Mouse (Mus musculus): Measurements from ENCODE around the gene Serpina12. TPM values are rescaled to one million over a fixed set of nuclear protein-coding genes. Genes with fewer than 3 reads are reported as not detected.

Gene Serpina12
- polyA plus RNA-seq (2015; fragmentation: Nextera tagmentation; extraction: Ambion mirVana) = not detected in 2 replicates

DNA sequence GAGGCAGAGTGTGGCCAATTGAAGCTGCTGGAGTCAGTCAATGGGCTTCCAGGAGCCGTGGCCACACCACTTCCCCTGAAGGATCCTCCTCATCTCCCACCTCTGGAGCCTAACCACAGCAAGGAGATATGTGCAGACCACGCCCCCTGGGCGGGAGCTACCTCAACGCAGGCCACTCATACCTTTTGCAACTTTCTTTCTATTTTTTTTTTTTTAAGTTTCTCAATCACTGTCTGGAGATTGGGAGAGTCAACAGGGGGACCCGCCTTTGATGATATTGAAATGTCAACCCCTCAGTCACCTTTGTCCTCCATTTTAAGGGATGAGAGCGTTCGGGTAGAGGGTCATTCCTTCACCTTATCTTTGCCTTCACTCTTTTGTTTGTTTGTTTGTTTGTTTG is at the start of gene Serpina12:
TSS of gene Serpina12 (minus strand) at position 101 of the 400 bp plus-strand sequence.
- H3K4me2 ChIP-seq (replicated peaks) = no peak within 1 kb of the TSS
- WGBS = 92% methylated on average over 7 of the region's 7 CpGs

DNA sequence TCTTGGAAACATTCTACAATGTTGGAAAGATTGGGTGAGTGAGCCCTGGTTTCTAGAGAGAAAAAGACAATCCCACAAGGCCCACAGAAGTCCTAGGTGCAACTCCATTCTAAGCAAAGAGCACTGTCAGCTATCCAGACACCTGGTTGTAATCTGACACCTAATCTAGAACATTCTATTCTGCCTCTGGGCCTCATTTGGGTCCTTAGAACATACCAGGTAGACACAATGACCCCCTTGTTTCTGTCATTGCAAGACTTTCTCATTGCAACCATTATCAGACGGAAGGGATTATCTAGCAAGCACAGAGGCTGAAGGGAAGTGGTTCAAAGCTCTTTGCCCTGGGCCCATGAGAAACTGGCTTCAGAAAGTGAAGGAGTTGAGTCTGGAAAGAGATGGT is 47.1 kb upstream of the Serpina12 start:
- Histone ChIP-seq H3K27me3 (no peaks in the 10 kb centered on the region), H3K9me3 (no peaks in the 10 kb centered on the region), H3K9ac (replicated peaks) (no peak overlapping the region), H3K4me2 (replicated peaks) (no peak overlapping the region), H3K27ac (no peak overlapping the region), H3K36me3 (no peaks in the 10 kb centered on the region), H3K4me3 (replicated peaks) (no peak overlapping the region), H3K4me1 (replicated peaks) (no peaks in the 10 kb centered on the region)
- WGBS = 75% methylated on average over 1 of the region's 1 CpGs
- no peak for ATAC-seq

More for the DNA sequence above, at the start of gene Serpina12:
- Histone ChIP-seq H3K4me1 (replicated peaks) (no peaks in the 10 kb centered on the region), H3K36me3 (no peaks in the 10 kb centered on the region), H3K9ac (replicated peaks) (no peak within 1 kb of the TSS), H3K9me3 (no peaks in the 10 kb centered on the region), H3K27me3 (no peaks in the 10 kb centered on the region), H3K4me3 (replicated peaks) (no peak within 1 kb of the TSS), H3K27ac (no peak within 1 kb of the TSS)
- no peak for ATAC-seq

DNA sequence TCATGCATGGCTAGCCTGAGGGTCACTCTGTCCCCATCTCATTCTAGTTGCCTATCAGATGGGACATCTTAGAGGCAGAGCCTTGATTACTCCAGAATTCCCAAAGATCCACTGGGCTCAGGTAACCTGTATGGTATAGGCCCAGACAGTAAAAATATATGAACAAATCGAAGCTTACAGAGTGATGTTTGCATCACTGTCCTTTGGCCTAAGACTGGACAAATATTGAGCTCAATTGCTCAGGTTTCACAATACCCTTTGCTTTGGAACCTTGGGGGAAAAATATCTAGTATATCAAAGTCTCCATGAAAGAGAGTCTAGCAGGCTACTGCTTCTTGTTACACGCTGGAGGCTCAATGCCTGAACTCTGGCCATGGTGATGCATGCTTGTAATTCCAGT is 45.9 kb upstream of the Serpina12 start:
- no peaks in the 10 kb centered on the region for H3K9me3 ChIP-seq
- H3K27me3 ChIP-seq = no peaks in the 10 kb centered on the region
- ATAC-seq = no peak
- H3K4me3 ChIP-seq (replicated peaks) = no peak overlapping the region
- H3K4me2 ChIP-seq (replicated peaks) = no peak overlapping the region
- no peak overlapping the region for H3K9ac ChIP-seq (replicated peaks)
- H3K36me3 ChIP-seq = no peaks in the 10 kb centered on the region
- H3K27ac ChIP-seq = no peak overlapping the region
- no peaks in the 10 kb centered on the region for H3K4me1 ChIP-seq (replicated peaks)
- 82% methylated on average over 2 of the region's 2 CpGs for WGBS

DNA sequence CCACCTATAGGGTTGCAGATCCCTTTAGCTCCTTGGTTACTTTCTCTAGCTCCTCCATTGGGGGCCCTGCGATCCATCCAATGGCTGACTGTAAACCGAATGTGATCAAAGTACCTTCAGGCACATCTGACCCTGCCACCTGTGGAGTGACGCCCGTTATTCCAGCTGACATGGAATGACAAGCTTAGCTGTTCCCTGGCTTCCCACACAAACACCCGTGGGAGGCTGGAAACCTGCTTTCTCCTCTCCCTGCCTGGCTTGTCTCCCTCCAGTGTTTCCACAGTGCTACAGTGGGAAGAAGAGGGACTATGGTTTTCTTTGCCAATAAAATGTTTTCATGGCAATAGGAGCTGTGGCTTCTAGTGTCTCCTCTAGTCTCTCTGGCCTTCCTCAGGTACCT is 28.0 kb upstream of the Serpina12 start:
- no peak overlapping the region for H3K9ac ChIP-seq (replicated peaks)
- 0 out of 2 replicates have a peak, but pooled peaks cover 3% of the 10 kb centered on the region for H3K4me1 ChIP-seq (replicated peaks)
- no peak overlapping the region for H3K4me2 ChIP-seq (replicated peaks)
- no peak for ATAC-seq
- WGBS = 60% methylated on average over 5 of the region's 5 CpGs
- no peaks in the 10 kb centered on the region; the same call in 1 of the 2 replicates for H3K9me3 ChIP-seq
- H3K27ac ChIP-seq = no peak overlapping the region
- no peaks in the 10 kb centered on the region for H3K27me3 ChIP-seq
- no peak overlapping the region for H3K4me3 ChIP-seq (replicated peaks)
- no peaks in the 10 kb centered on the region for H3K36me3 ChIP-seq

DNA sequence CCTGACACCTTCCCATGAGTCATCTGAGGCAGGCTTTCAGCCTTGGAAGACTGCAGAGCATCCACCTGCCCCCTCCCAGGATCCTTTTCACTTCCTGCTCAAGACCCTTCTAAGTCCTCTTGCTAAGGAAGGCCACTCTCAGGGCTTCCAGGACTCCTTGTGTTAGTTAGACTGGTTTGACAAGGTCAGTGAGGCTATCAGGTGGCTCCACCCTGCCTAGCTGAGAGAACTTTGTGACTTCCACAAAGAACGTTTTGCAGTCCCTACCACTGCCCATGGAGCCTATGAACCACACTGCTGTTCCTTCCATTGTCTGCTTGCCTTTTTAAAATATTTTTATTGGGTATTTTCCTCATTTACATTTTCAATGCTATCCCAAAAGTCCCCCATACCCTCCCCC is 27.5 kb upstream of the Serpina12 start:
- 61% methylated on average over 1 of the region's 1 CpGs for WGBS
- no peak overlapping the region for H3K4me3 ChIP-seq (replicated peaks)
- H3K36me3 ChIP-seq = no peaks in the 10 kb centered on the region
- ATAC-seq = no peak
- no peak overlapping the region for H3K4me2 ChIP-seq (replicated peaks)
- peaks cover 8% of the 10 kb centered on the region; the same call in 1 of the 2 replicates for H3K4me1 ChIP-seq (replicated peaks)
- no peaks in the 10 kb centered on the region for H3K27me3 ChIP-seq
- H3K9ac ChIP-seq (replicated peaks) = no peak overlapping the region
- H3K27ac ChIP-seq = no peak overlapping the region
- H3K9me3 ChIP-seq = no peaks in the 10 kb centered on the region

DNA sequence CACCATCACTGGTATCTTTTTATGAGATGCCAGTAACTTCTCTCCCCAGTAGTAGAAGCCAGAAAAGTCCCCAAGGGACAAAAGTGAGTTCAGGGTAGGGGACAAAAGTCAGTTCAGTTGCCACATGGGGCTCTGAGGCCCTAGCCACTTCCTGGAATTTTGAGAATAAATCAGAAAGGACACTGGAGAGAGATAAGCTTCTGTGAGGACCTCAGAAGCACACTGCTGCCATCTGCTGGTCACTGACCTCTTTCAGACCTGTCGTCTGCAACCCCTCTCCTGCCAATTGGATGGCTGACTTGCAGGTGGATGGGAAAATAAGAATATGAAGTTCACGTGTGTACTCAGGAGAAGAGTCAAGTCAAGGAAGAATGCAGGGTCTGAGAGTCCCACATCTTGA is 25.4 kb upstream of the Serpina12 start:
- peak; percentile 38; the same call in 1 of the 2 replicates for ATAC-seq
- Histone ChIP-seq H3K9me3 (no peaks in the 10 kb centered on the region), H3K9ac (replicated peaks) (no peak overlapping the region), H3K4me1 (replicated peaks) (peaks cover 11% of the 10 kb centered on the region; the same call in 1 of the 2 replicates), H3K4me3 (replicated peaks) (no peak overlapping the region), H3K4me2 (replicated peaks) (no peak overlapping the region), H3K27me3 (no peaks in the 10 kb centered on the region), H3K36me3 (no peaks in the 10 kb centered on the region), H3K27ac (no peak overlapping the region)
- 9% methylated on average over 2 of the region's 2 CpGs for WGBS

DNA sequence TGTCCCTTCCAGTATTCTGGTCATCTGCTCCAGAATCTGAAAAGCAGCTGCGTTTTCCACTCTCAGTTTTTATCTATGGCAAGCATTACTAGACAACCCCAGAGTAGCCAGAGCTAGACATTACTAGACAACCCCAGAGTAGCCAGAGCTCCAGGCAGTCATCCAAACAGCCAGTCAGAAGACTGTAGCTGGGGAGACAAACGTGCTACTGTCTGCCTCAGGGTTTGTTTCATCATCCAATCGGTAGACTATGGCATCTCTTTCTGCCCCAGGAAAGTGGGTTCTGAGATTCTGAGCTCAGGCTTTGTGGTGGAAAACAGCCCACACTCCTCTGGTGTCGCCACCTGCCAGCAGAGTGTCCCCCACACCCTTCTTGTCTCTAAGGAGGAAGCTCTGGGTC is 23.3 kb upstream of the Serpina12 start:
- Histone ChIP-seq H3K27ac (peak overlapping the region; percentile 71; the same call in 1 of the 2 replicates), H3K4me1 (replicated peaks) (peaks cover 11% of the 10 kb centered on the region; the same call in 1 of the 2 replicates), H3K36me3 (no peaks in the 10 kb centered on the region), H3K27me3 (no peaks in the 10 kb centered on the region), H3K9me3 (no peaks in the 10 kb centered on the region), H3K4me3 (replicated peaks) (peak overlapping the region; percentile 25), H3K4me2 (replicated peaks) (peak overlapping the region; percentile 41), H3K9ac (replicated peaks) (0 out of 2 replicates have a peak overlapping the region, but pooled peaks have one; percentile 40)
- WGBS = 32% methylated on average over 4 of the region's 4 CpGs
- ATAC-seq = peak; percentile 63

DNA sequence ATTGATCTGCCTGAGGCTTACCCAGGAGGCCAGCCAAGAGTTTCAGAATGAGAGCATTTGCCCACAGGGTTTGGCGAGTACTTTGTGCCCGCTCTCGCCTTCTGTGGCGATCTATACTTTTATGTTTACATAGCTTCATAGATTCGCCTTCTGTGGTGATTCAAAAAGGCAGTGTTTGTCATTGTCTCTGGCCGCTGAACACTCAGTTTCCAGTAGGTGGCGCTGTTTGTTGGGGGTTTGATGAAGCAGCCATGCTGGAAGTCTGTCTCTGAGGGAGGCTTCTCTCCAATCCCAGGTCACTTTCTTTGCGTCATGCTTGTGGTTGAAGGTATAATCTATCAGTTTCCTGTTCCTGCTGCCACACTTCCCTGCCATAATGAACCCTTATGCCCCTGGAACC is 22.0 kb upstream of the Serpina12 start:
- Histone ChIP-seq H3K36me3 (no peaks in the 10 kb centered on the region), H3K4me2 (replicated peaks) (no peak overlapping the region), H3K4me3 (replicated peaks) (no peak overlapping the region), H3K4me1 (replicated peaks) (peaks cover 11% of the 10 kb centered on the region; the same call in 1 of the 2 replicates), H3K9ac (replicated peaks) (no peak overlapping the region), H3K27me3 (no peaks in the 10 kb centered on the region), H3K27ac (no peak overlapping the region), H3K9me3 (no peaks in the 10 kb centered on the region)
- no peak for ATAC-seq
- WGBS = 29% methylated on average over 8 of the region's 8 CpGs

DNA sequence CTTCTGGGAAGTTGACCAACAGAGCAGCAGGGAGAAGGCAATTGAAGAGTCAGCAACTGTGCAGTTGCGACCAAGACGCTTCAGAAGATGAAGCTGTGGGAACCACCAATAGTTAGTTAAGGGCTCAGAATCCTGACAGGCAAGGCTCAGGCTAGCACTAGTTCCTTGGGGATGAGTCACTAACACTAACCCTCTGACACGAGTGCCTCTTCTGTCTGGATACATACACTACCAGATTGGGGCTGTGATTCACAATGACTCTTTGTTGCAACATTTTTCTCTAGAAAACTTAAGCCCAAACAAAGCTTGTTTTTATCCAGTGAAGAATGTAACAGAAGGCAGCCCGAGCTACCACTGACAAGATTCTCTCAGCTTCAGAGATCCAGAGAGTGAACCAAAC is 20.8 kb upstream of the Serpina12 start:
- 84% methylated on average over 4 of the region's 4 CpGs for WGBS
- H3K9ac ChIP-seq (replicated peaks) = no peak overlapping the region
- peaks cover 11% of the 10 kb centered on the region; the same call in 1 of the 2 replicates for H3K4me1 ChIP-seq (replicated peaks)
- no peak overlapping the region for H3K4me3 ChIP-seq (replicated peaks)
- no peaks in the 10 kb centered on the region for H3K36me3 ChIP-seq
- H3K4me2 ChIP-seq (replicated peaks) = no peak overlapping the region
- ATAC-seq = no peak
- H3K27me3 ChIP-seq = no peaks in the 10 kb centered on the region
- no peak overlapping the region for H3K27ac ChIP-seq
- H3K9me3 ChIP-seq = no peaks in the 10 kb centered on the region

DNA sequence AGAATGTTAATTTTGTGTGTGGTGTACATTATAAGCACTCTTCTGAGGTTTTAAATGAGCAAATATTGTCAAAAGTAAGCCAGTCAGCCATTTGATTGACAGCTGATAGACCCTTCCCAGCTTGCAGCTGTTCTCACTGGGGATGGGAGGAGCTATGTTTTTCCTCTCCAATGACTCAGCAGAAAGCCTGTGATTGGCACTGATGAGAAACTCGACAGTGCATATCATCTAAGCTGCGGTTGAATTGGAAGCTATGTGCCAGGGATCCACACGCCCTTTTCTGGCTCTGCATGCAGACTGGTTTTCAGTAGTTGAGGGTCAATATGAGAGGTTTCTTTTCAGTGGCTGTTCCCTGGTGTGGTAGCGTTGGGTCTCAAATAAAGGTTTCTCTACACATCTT is 20.3 kb upstream of the Serpina12 start:
- WGBS = 50% methylated on average over 4 of the region's 4 CpGs
- Histone ChIP-seq H3K27me3 (no peaks in the 10 kb centered on the region), H3K27ac (no peak overlapping the region), H3K4me3 (replicated peaks) (no peak overlapping the region), H3K4me1 (replicated peaks) (peaks cover 11% of the 10 kb centered on the region; the same call in 1 of the 2 replicates), H3K36me3 (no peaks in the 10 kb centered on the region), H3K9me3 (no peaks in the 10 kb centered on the region), H3K9ac (replicated peaks) (no peak overlapping the region), H3K4me2 (replicated peaks) (no peak overlapping the region)
- ATAC-seq = no peak

DNA sequence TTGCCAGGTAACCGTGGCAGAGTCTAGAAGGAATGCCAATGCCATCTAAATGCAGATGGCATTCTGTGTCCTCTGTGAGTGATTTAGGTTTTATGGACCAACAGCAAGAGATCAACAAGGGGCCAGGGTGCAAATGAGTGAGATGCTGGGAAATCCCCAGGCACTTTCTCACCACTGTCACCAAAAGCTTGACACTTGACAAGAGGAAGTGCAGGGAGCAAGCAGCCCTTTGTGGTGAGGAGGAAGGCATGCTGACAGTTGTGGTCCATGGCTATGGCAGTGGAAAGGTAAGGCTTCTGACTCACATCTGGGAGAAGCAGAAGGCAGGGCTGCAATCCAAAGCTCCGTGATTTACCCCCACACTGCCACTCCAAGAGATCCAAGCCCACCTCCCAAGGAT is 17.6 kb upstream of the Serpina12 start:
- Histone ChIP-seq H3K9ac (replicated peaks) (no peak overlapping the region), H3K27ac (no peak overlapping the region), H3K4me1 (replicated peaks) (peaks cover 3% of the 10 kb centered on the region; the same call in 1 of the 2 replicates), H3K9me3 (no peaks in the 10 kb centered on the region), H3K4me2 (replicated peaks) (no peak overlapping the region), H3K36me3 (no peaks in the 10 kb centered on the region), H3K27me3 (no peaks in the 10 kb centered on the region), H3K4me3 (replicated peaks) (no peak overlapping the region)
- no peak for ATAC-seq
- 53% methylated on average over 2 of the region's 2 CpGs for WGBS

DNA sequence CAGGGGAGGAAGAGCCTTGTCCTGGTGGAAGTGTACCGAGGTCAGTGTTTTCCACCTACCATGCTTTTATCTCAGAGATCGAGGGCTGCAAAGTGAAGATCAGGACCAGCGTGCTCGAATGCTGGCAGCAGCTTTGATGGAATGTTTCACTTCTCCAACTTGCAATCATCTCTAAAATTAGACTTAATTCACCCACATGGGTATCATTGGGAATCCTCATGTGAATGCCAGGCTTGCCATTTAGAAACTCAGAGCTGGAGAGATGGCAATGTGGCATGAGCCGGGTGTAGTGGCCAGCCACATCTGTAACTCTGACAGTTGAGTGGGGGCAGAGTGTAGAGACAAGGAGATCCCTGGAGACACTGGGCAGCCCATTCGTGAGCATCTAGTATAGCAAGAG is 15.9 kb upstream of the Serpina12 start:
- Histone ChIP-seq H3K27me3 (no peaks in the 10 kb centered on the region), H3K9me3 (no peaks in the 10 kb centered on the region), H3K27ac (no peak overlapping the region), H3K36me3 (no peaks in the 10 kb centered on the region), H3K4me3 (replicated peaks) (no peak overlapping the region), H3K4me2 (replicated peaks) (no peak overlapping the region), H3K4me1 (replicated peaks) (no peaks in the 10 kb centered on the region), H3K9ac (replicated peaks) (no peak overlapping the region)
- no peak for ATAC-seq
- WGBS = 81% methylated on average over 6 of the region's 6 CpGs

DNA sequence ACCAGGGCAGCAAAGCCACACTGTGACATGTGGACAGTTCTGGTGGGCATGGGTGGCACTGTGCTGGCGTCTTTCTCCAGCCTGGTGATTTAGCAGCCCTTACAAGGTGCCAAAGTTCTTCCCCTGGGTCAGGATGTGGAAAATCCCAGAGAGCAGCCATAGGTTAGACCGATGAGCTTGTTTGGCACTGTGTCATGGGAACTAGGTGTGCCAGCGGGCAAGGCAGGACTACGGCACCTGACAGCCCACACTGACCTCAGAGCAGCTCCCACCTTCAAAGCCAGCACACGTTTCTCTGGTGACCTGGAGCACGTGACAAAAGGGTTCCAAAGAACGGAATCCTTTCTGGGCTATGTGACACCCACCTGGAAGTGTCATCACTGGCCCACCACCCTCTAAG is 13.3 kb upstream of the Serpina12 start:
- H3K9ac ChIP-seq (replicated peaks) = no peak overlapping the region
- no peak overlapping the region for H3K4me3 ChIP-seq (replicated peaks)
- H3K27me3 ChIP-seq = no peaks in the 10 kb centered on the region
- no peaks in the 10 kb centered on the region for H3K36me3 ChIP-seq
- ATAC-seq = no peak
- H3K4me2 ChIP-seq (replicated peaks) = no peak overlapping the region
- 86% methylated on average over 7 of the region's 7 CpGs for WGBS
- H3K27ac ChIP-seq = no peak overlapping the region
- no peaks in the 10 kb centered on the region for H3K9me3 ChIP-seq
- H3K4me1 ChIP-seq (replicated peaks) = no peaks in the 10 kb centered on the region

Data from midbrain, embryonic 13.5 days (tissue).